Mouse (Mus musculus) bone marrow, adult 2 months (tissue): ENCODE results near the gene Pip5k1c. TPM values are rescaled to one million over a fixed set of nuclear protein-coding genes. Genes with fewer than 3 reads are reported as not detected.

ENCODE experiments used
- H3K27ac ChIP-seq: fragments of 200-500 bp; 2 replicates; pipeline ENCODE4 v1.5.1; 2012; ENCODE audit warnings: low read depth, mild to moderate bottlenecking, control low read depth, inconsistent platforms, low read length; ENCODE audit not compliant: control insufficient read depth, poor library complexity, insufficient read depth
- H3K4me1 ChIP-seq: fragments of 200-500 bp; 2 replicates; pipeline ENCODE4 v1.6.1; 2011; ENCODE audit warnings: low read length; ENCODE audit not compliant: control insufficient read depth, insufficient read depth
- H3K4me3 ChIP-seq: fragments of 200-500 bp; replicated peaks from 2 replicates; pipeline ENCODE3; 2011; ENCODE audit warnings: mild to moderate bottlenecking, low read depth, low read length, control low read depth; ENCODE audit not compliant: control insufficient read depth
- CTCF ChIP-seq: fragments of 200-500 bp; IDR thresholded peaks from 2 replicates; pipeline ENCODE4 v1.5.1; 2011; ENCODE audit warnings: low read length, control low read depth; ENCODE audit not compliant: control insufficient read depth, insufficient read depth
- POLR2A ChIP-seq: fragments of 200-500 bp; IDR thresholded peaks from 2 replicates; pipeline ENCODE4 v1.6.1; 2011; ENCODE audit warnings: low read depth, mild to moderate bottlenecking, control low read depth, low read length, borderline replicate concordance; ENCODE audit not compliant: control insufficient read depth
- WGBS: fragments of 180-500 bp; shearing (Covaris S2); methylation state at CpG from one replicate; pipeline ENCODE4 v1.1.7; 2018; 5-methylcytosine and 5-hydroxymethylcytosine counted together
- polyA plus RNA-seq: library from polyadenylated mRNA; stranded (reverse); fragments of >200 nt; gene quantifications from 2 replicates; pipeline ENCODE4 v1.2.4, GENCODE M21; 2011; ENCODE audit warnings: low replicate concordance; ENCODE audit not compliant: missing spikeins, insufficient read depth, insufficient read length

Pip5k1c gene
- polyA plus RNA-seq, 1 experiment = 62.2 TPM

DNA sequence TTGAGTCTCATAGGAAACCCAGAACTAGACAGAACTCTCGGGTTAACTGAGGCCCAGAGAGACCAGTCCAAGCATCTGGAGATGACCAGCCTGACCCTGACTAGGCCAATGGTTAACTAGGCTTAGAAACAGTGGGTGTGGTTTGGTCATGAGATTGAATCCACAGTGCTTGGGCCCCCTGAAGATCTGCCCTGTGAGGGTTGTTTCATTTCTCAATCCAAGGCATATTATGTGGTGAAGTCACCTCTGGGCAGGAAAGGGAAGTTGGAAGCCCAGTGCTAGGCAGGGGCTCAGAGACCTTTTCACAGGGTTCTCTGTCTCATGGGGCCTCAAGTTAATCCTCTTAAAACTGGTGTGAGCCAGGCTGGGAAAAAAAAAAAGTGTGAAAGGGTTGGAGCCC, 66.1 kb downstream of the Pip5k1c start:
- H3K4me1 ChIP-seq = peaks cover 12% of the 10 kb centered on the region
- no peak for TF ChIP-seq POLR2A
- TF ChIP-seq CTCF = no peak
- peak overlapping the region; percentile 86 for H3K4me3 ChIP-seq
- H3K27ac ChIP-seq = peak overlapping the region; percentile 51
- WGBS = 6% methylated on average over 1 of the region's 1 CpGs

DNA sequence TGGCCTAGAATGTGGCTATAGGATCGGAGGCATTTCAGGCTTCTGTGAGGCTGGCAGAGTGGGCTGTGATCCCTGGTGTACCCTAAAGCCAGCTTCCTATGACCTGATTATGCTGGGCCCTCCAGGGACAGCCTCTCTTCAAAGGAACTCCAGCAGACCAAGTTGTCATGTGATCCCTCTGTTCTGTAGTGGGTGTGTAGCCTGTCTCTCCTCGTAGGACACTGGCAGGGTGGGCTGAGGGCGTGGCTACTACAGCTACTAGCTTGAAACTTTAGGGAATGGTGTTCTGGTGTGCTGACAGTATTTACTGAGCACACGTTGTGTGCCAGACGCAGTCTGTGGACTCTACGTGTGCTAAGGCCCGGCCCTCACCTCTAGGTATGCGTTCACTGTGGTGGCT, 68.0 kb downstream of the Pip5k1c start:
- H3K4me3 ChIP-seq = no peak overlapping the region
- peaks cover 12% of the 10 kb centered on the region for H3K4me1 ChIP-seq
- H3K27ac ChIP-seq = peak overlapping the region; percentile 6; the same call in 1 of the 2 replicates
- 83% methylated on average over 8 of the region's 8 CpGs for WGBS
- no peak for TF ChIP-seq POLR2A
- no peak for TF ChIP-seq CTCF

DNA sequence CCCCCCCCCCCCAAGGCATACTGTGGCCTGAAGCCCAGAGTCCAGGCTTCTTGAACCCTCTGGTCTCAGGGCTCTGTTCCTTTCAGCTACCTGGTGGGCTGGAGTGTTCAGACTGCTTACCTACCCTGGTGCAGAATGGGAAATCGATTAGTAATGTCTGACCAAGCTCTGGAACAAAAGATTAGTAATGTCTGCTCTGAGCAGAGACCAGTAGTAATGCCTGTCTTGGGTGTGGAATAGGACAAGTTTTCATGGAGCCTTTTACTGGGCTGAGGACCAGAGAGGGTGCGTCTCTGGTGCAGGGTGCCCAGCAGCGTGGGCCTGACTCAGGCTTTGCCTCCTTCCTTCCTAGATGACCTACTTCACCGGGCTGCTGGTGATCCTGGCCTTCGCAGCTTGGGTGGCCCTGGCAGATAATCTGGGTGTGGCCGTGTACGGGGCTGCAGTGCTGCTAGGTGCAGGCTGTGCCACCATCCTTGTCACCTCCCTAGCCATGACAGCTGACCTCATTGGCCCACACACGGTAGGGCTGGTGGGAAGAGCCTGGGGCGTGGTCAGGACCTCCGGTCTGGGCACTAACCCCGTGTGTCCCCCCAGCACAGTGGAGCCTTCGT, 69.7 kb downstream of the Pip5k1c start:
- H3K4me1 ChIP-seq = peaks cover 8% of the 10 kb centered on the region
- peak overlapping the region; percentile 67 for H3K27ac ChIP-seq
- H3K4me3 ChIP-seq = no peak overlapping the region
- WGBS = 64% methylated on average over 12 of the region's 12 CpGs
- TF ChIP-seq CTCF (no peak), POLR2A (peak; percentile 66; the same call in 1 of the 2 replicates)

DNA sequence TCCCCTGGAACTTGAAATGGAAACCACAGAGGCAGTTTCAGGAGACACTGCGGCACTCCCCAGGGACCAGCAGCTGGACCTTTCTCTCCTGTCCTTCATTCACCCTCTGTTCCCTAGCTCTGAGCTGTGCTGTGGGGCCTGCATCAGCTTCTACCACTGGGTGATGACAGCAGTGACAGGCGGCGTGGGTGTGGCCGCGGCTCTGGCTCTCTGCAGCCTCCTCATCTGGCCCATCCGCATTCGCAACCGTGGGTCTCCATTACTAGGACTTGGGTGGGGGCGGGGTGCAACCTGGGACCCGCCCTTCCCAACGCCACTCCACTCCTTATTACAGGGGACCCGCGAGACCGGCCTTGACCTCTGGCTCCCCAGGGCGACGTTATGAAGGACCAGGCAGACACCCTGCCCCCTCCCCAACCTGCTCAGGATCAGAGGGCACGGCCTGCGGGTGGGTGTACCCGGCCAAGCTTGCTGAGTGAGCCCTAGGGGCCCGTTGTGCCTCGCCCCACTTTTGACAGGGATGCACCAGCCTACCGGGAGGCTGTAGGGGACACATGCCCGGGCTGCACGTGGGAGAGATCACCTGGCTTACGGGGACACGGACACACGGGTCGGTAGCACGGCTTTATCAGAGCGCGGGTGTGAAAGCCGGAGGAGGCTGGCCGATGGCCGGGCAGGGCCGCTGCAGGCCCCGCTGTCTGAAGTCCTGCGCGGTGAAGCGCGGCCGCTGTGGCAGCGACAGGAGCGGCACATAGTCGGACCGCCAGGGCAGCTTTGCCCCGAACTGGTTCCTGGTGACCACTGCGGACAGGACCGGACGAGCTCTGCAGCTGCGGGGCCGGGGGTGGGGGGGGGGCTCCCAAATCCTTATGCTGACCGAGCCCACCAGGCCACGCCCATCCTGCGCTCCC, 70.9 kb downstream of the Pip5k1c start:
- TF ChIP-seq CTCF (no peak), POLR2A (no peak)
- H3K4me1 ChIP-seq = peaks cover 7% of the 10 kb centered on the region
- peak overlapping the region; percentile 67; the same call in 1 of the 2 replicates for H3K27ac ChIP-seq
- WGBS = 91% methylated on average over 54 of the region's 54 CpGs
- no peak overlapping the region for H3K4me3 ChIP-seq

DNA sequence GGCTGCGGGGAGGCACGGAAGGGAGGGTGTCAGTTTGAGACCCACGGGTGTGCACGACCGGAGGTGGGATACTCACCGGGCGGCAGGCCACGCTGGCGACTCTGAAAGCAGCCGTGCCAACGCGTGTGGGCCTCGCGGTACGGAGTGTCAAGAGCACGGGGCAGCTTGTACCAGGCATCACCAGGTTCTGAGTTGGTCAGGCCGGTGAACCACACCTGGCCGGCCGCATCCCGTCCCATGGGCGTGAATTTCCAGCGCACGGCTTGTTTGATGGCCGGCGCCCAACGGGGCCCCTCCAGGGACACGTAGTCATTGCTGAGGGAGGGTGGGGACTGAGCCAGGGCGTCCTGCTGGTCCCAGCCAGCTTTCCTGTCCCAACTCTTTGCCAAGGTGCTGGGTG, 71.9 kb downstream of the Pip5k1c start:
- Histone ChIP-seq H3K4me1 (peaks cover 7% of the 10 kb centered on the region), H3K4me3 (no peak overlapping the region)
- WGBS = 89% methylated on average over 28 of the region's 28 CpGs

DNA sequence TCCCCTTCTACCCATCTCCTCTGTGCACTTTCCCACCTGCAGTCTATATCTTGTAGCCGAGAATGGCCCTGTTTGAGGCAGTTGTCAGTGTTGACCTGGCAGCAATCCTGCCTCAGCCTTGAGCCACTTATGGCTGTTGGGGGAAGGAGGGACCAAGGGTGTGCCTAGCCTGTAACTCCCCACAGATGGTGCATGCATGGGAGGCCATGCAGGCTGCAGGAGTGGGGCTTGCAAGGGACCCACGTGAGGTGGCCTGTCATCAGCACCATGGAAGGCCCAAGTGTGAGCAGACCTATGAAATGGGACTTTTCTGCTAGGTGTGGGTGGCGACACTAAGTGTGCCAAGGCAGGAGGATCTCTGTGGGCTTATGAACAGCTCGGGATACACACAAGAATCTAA, 72.3 kb downstream of the Pip5k1c start:
- Histone ChIP-seq H3K4me1 (peaks cover 7% of the 10 kb centered on the region), H3K27ac (0 out of 2 replicates have a peak overlapping the region, but pooled peaks have one; percentile 40), H3K4me3 (no peak overlapping the region)
- TF ChIP-seq POLR2A (no peak), CTCF (no peak)
- 72% methylated on average over 4 of the region's 4 CpGs for WGBS

More for the DNA sequence above, 71.9 kb downstream of the Pip5k1c start:
- H3K27ac ChIP-seq = no peak overlapping the region
- TF ChIP-seq POLR2A (0 out of 2 replicates have a peak, but pooled peaks have one; percentile 39), CTCF (no peak)

DNA sequence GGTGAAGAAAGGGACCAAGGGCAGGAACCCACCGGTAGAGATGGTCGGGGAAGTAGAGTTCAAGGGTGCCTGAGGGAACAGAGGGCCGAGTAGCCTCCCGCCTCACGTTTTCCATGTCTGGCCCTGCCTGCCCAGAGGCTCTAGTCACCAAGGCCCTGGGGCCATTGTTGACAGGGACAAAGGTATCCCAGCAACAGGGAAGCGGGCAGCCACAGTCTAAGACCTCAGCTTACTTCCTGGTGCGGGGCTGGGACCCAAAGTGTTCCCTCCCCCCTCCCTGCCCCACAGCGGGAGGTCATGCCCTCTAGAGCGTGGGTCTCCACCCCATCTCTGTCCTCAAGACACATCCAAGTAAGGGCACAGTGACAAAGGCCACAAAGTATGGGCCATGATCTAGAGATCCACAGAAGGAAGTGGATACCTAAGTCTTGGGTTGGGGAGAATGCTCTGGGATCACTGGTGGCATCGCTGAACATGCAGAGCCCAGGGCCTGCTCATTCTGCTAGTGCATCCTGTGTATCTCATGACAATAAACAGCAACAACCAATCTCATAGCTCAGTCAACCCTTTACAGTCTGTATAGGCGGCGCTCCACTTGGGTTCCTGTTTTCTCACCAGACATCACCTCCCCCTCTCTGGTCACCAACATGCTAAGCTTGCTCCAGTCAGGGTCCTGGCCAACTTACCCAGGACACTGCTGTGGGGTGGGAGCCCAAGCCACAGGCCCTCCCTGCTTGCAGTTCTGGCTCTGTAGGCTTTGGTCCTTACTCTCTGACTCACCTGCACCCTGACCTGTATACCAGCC, 73.1 kb downstream of the Pip5k1c start, which contains the start of gene 4930404N11Rik:
Gene 4930404N11Rik (minus strand): TSS at position 145 of the 805 bp plus-strand sequence.
- Histone ChIP-seq H3K4me3 (no peak within 1 kb of the TSS), H3K27ac (peak within 1 kb of the TSS; percentile 45), H3K4me1 (peaks cover 7% of the 10 kb centered on the region)
- TF ChIP-seq CTCF (no peak), POLR2A (peak; percentile 50; the same call in 1 of the 2 replicates)
- 30% methylated on average over 12 of the region's 12 CpGs for WGBS
